Mouse (Mus musculus) ES-Bruce4 (cell line): ENCODE measurements at regions not wholly inside any gene's neighbourhood (a gene's known extent, or its start where the extent isn't known, plus 50 kb on each side); places are given as distances from the start of the nearest gene placed in this dataset.

ENCODE experiments used
- H3K27ac ChIP-seq: 2 replicates; pipeline ENCODE4 v1.5.1; 2012; ENCODE audit warnings: low read length, inconsistent platforms; ENCODE audit not compliant: insufficient read depth
- H3K27me3 ChIP-seq: 2 replicates; pipeline ENCODE4 v1.6.1; 2012; ENCODE audit warnings: mild to moderate bottlenecking, low read length, inconsistent platforms; ENCODE audit not compliant: control insufficient read depth, poor library complexity, insufficient read depth, severe bottlenecking
- H3K36me3 ChIP-seq: 2 replicates; pipeline ENCODE4 v1.6.1; 2012; ENCODE audit warnings: inconsistent platforms, mild to moderate bottlenecking, low read length, moderate library complexity; ENCODE audit not compliant: control insufficient read depth, poor library complexity, insufficient read depth, severe bottlenecking
- H3K4me1 ChIP-seq: one replicate; pipeline ENCODE4 v1.8.1; 2011; ENCODE audit warnings: low read length; ENCODE audit not compliant: control insufficient read depth, insufficient read depth
- H3K4me3 ChIP-seq: 2 replicates; pipeline ENCODE4 v1.5.1; 2011; ENCODE audit warnings: low read depth, mild to moderate bottlenecking, low read length
- H3K9ac ChIP-seq: 2 replicates; pipeline ENCODE4 v1.6.1; 2012; ENCODE audit warnings: low read depth, mild to moderate bottlenecking, inconsistent platforms; ENCODE audit not compliant: poor library complexity, severe bottlenecking
- H3K9me3 ChIP-seq: replicated peaks from 2 replicates; pipeline ENCODE4 v1.6.1; 2012; ENCODE audit warnings: mild to moderate bottlenecking, low read length, inconsistent platforms; ENCODE audit not compliant: control insufficient read depth, poor library complexity, insufficient read depth, severe bottlenecking
- CTCF ChIP-seq: IDR thresholded peaks from one replicate; pipeline ENCODE4 v1.8.1; 2011; ENCODE audit warnings: low read depth, low read length
- EP300 ChIP-seq: IDR thresholded peaks from 2 replicates; pipeline ENCODE4 v1.6.1; 2011; ENCODE audit warnings: low read depth, low read length; ENCODE audit not compliant: insufficient read depth
- POLR2A ChIP-seq: IDR thresholded peaks from one replicate; pipeline ENCODE4 v1.8.1; 2011; ENCODE audit warnings: low read length; ENCODE audit not compliant: insufficient read depth

GRCm38 (mm10) chr5:133449926-133450325, 649.6 kb upstream of the Castor2 start:
- H3K4me3 ChIP-seq, result no peak overlapping the region
- H3K27me3 ChIP-seq, result no peaks in the 10 kb centered on the region
- TF ChIP-seq CTCF (no peak), EP300 (no peak), POLR2A (no peak)
- H3K9me3 ChIP-seq, result no peaks in the 10 kb centered on the region
- no peaks in the 10 kb centered on the region for H3K4me1 ChIP-seq
- no peaks in the 10 kb centered on the region for H3K36me3 ChIP-seq
- H3K27ac ChIP-seq, result no peak overlapping the region
- H3K9ac ChIP-seq, result no peak overlapping the region

GRCm38 (mm10) chr5:133400826-133401225, 698.7 kb upstream of the Castor2 start:
- no peak for TF ChIP-seq POLR2A
- TF ChIP-seq EP300, result no peak
- no peak for TF ChIP-seq CTCF
- Histone ChIP-seq H3K27me3 (no peaks in the 10 kb centered on the region), H3K27ac (no peak overlapping the region), H3K9me3 (no peaks in the 10 kb centered on the region), H3K9ac (no peak overlapping the region), H3K4me3 (no peak overlapping the region), H3K36me3 (no peaks in the 10 kb centered on the region), H3K4me1 (no peaks in the 10 kb centered on the region)

- H3K9ac ChIP-seq, result no peak overlapping the region
- H3K4me3 ChIP-seq, result no peak overlapping the region
- H3K4me1 ChIP-seq, result no peaks in the 10 kb centered on the region
- no peaks in the 10 kb centered on the region for H3K27me3 ChIP-seq
- no peaks in the 10 kb centered on the region for H3K36me3 ChIP-seq
- no peak for TF ChIP-seq POLR2A
- no peak overlapping the region for H3K27ac ChIP-seq
- 0 out of 2 replicates have a peak, but pooled peaks cover 3% of the 10 kb centered on the region for H3K9me3 ChIP-seq
Observed at GRCm38 (mm10) chr5:133389896-133390295, 709.6 kb upstream of the Castor2 start.

GRCm38 (mm10) chr5:133389023-133389840, 710.3 kb upstream of the Castor2 start:
- no peak overlapping the region for H3K9ac ChIP-seq
- no peak overlapping the region for H3K27ac ChIP-seq
- H3K27me3 ChIP-seq, result no peaks in the 10 kb centered on the region
- 0 out of 2 replicates have a peak, but pooled peaks cover 3% of the 10 kb centered on the region for H3K9me3 ChIP-seq
- H3K4me1 ChIP-seq, result no peaks in the 10 kb centered on the region
- no peak overlapping the region for H3K4me3 ChIP-seq
- no peak for TF ChIP-seq CTCF
- no peak for TF ChIP-seq EP300
- no peak for TF ChIP-seq POLR2A
- H3K36me3 ChIP-seq, result no peaks in the 10 kb centered on the region

GRCm38 (mm10) chr5:133385374-133386349, 713.8 kb upstream of the Castor2 start:
- Histone ChIP-seq H3K9me3 (no peaks in the 10 kb centered on the region), H3K4me1 (no peaks in the 10 kb centered on the region), H3K27ac (no peak overlapping the region), H3K9ac (no peak overlapping the region), H3K4me3 (no peak overlapping the region), H3K36me3 (no peaks in the 10 kb centered on the region), H3K27me3 (no peaks in the 10 kb centered on the region)
- no peak for TF ChIP-seq POLR2A
- TF ChIP-seq CTCF, result no peak
- TF ChIP-seq EP300, result no peak
